In genomic region chr10:78456696-78457095, GRCm38 (mm10) we compare ENCODE assay signal across 16 mouse cellular contexts. TPM values are rescaled to one million over a fixed set of nuclear protein-coding genes. Genes with fewer than 3 reads are reported as not detected.
A peak's percentile ranks its signal among the peaks of the same experiment; 100 is the strongest.
DNase-seq lines count a peak whose midpoint lies in the region; ATAC-seq and TF ChIP-seq lines count a peak whose summit lies in the region.
"Had no signal": no experiment of that assay in that cellular context is flagged by ENCODE, and none has a peak within 500 bp of the region (broad histone marks: within the 10 kb centered on the region; RNA-seq: fewer than 3 reads in every experiment).

No protein-coding gene starts in this region.

- no peaks in the 10 kb centered on the region for H3K9me3 ChIP-seq in forebrain, embryonic 14.5 days (replicated peaks; ENCODE audit: control insufficient read depth, low read length)
- no peaks in the 10 kb centered on the region for H3K9me3 ChIP-seq in forebrain, embryonic 11.5 days (ENCODE audit: control insufficient read depth, low read length)
- no peaks in the 10 kb centered on the region for H3K9me3 ChIP-seq in neural tube, embryonic 15.5 days (replicated peaks)
- H3K9me3 ChIP-seq: heart, embryonic 12.5 days; limb, embryonic 13.5 days; midbrain, embryonic 12.5 days had no signal

- WGBS in forebrain, embryonic 14.5 days: 70% methylated on average over 13 of the region's 13 CpGs
- 96% methylated on average over 13 of the region's 13 CpGs for WGBS in forebrain, embryonic 11.5 days
- WGBS in kidney, adult 2 months: 49% methylated on average over 13 of the region's 13 CpGs
- WGBS in neural tube, embryonic 15.5 days: 53% methylated on average over 13 of the region's 13 CpGs

- H3K36me3 ChIP-seq in forebrain, embryonic 14.5 days (ENCODE audit: control insufficient read depth, insufficient read depth, low read length): no peaks in the 10 kb centered on the region
- H3K36me3 ChIP-seq in forebrain, embryonic 11.5 days (ENCODE audit: control insufficient read depth, insufficient read depth, low read length): no peaks in the 10 kb centered on the region
- no peaks in the 10 kb centered on the region for H3K36me3 ChIP-seq in kidney, adult 2 months (ENCODE audit: control insufficient read depth, insufficient read depth, low read length)
- H3K36me3 ChIP-seq in neural tube, embryonic 15.5 days: no peaks in the 10 kb centered on the region
- H3K36me3 ChIP-seq: heart, embryonic 12.5 days; limb, embryonic 13.5 days; midbrain, embryonic 12.5 days had no signal

- no peaks in the 10 kb centered on the region for H3K27me3 ChIP-seq in forebrain, embryonic 14.5 days (replicated peaks; ENCODE audit: control insufficient read depth, insufficient read depth, low read length)
- no peaks in the 10 kb centered on the region for H3K27me3 ChIP-seq in forebrain, embryonic 11.5 days (ENCODE audit: control insufficient read depth, insufficient read depth, low read length)
- no peaks in the 10 kb centered on the region for H3K27me3 ChIP-seq in kidney, adult 2 months (replicated peaks; ENCODE audit: control insufficient read depth, insufficient read depth, low read length)
- no peaks in the 10 kb centered on the region for H3K27me3 ChIP-seq in neural tube, embryonic 15.5 days (replicated peaks)
- H3K27me3 ChIP-seq: heart, embryonic 12.5 days; limb, embryonic 13.5 days had no signal

- DNase-seq in forebrain, embryonic 14.5 days (ENCODE audit: low spot score): peak; percentile 13
- DNase-seq in forebrain, embryonic 11.5 days (ENCODE audit: low spot score): no peak
- peak; percentile 66 for DNase-seq in kidney, adult 2 months
- DNase-seq in kidney, postnatal 10 days: no peak
- peak; percentile 10 for DNase-seq in lung, postnatal 10 days
- no peak for DNase-seq in lung, adult 18-20 months
- DNase-seq in B cell, adult 2 months: no peak
- DNase-seq: adrenal gland, adult 2 months; gastrocnemius, postnatal 14 days; heart, postnatal 4 days; thymus, postnatal 4 days had no signal

- H3K4me2 ChIP-seq in forebrain, embryonic 14.5 days (ENCODE audit: low read length): no peak overlapping the region
- H3K4me2 ChIP-seq in forebrain, embryonic 11.5 days (ENCODE audit: low read depth, low read length, severe bottlenecking): no peak overlapping the region
- H3K4me2 ChIP-seq in neural tube, embryonic 15.5 days: peak overlapping the region; percentile 5; the same call in 1 of the 2 replicates
- H3K4me2 ChIP-seq: heart, embryonic 12.5 days; limb, embryonic 13.5 days; midbrain, embryonic 12.5 days had no signal

- no peak for TF ChIP-seq CTCF in kidney, adult 2 months (conservative IDR thresholded peaks at IDR 0.05; ENCODE audit: insufficient read depth, insufficient read length, low read depth, low read length)

- no peak overlapping the region for H3K27ac ChIP-seq in forebrain, embryonic 14.5 days (ENCODE audit: low read depth, low read length)
- no peak overlapping the region for H3K27ac ChIP-seq in forebrain, embryonic 11.5 days (ENCODE audit: low read depth, low read length)
- H3K27ac ChIP-seq in kidney, adult 2 months (ENCODE audit: insufficient read depth, low read depth, low read length): no peak overlapping the region
- H3K27ac ChIP-seq in neural tube, embryonic 15.5 days (replicated peaks): peak overlapping the region; percentile 54; the same call in 1 of the 2 replicates
- H3K27ac ChIP-seq: limb, embryonic 13.5 days; midbrain, embryonic 12.5 days had no signal

- no peak for TF ChIP-seq POLR2A in kidney, adult 2 months (IDR thresholded peaks at IDR 0.05; ENCODE audit: low read depth, low read length)

- H3K9ac ChIP-seq in forebrain, embryonic 14.5 days (ENCODE audit: low read length): no peak overlapping the region
- H3K9ac ChIP-seq in forebrain, embryonic 11.5 days (ENCODE audit: low read length): no peak overlapping the region
- H3K9ac ChIP-seq in neural tube, embryonic 15.5 days (replicated peaks): no peak overlapping the region
- H3K9ac ChIP-seq: heart, embryonic 12.5 days; limb, embryonic 13.5 days; midbrain, embryonic 12.5 days had no signal

- no peak overlapping the region for H3K4me3 ChIP-seq in forebrain, embryonic 14.5 days (ENCODE audit: low read depth, low read length)
- no peak overlapping the region for H3K4me3 ChIP-seq in forebrain, embryonic 11.5 days (ENCODE audit: low read depth, low read length)
- H3K4me3 ChIP-seq in kidney, adult 2 months (ENCODE audit: insufficient read depth, low read depth, low read length): no peak overlapping the region
- no peak overlapping the region for H3K4me3 ChIP-seq in neural tube, embryonic 15.5 days (replicated peaks)
- H3K4me3 ChIP-seq: heart, embryonic 12.5 days; limb, embryonic 13.5 days; midbrain, embryonic 12.5 days had no signal

- ATAC-seq in forebrain, embryonic 14.5 days: no peak
- no peak for ATAC-seq in forebrain, embryonic 11.5 days (replicated peaks; ENCODE audit: low FRiP score)
- ATAC-seq in neural tube, embryonic 15.5 days (ENCODE audit: low FRiP score): 0 out of 2 replicates have a peak, but pooled peaks have one; percentile 4
- ATAC-seq: forebrain, embryonic 16.5 days had no signal

- H3K4me1 ChIP-seq in forebrain, embryonic 14.5 days (ENCODE audit: control insufficient read depth, insufficient read depth, low read length): no peaks in the 10 kb centered on the region
- peaks cover 3% of the 10 kb centered on the region for H3K4me1 ChIP-seq in forebrain, embryonic 11.5 days (replicated peaks; ENCODE audit: control insufficient read depth, insufficient read depth, low read length)
- H3K4me1 ChIP-seq in kidney, adult 2 months (ENCODE audit: control insufficient read depth, insufficient read depth, low read length): peaks cover 10% of the 10 kb centered on the region
- peaks cover 66% of the 10 kb centered on the region for H3K4me1 ChIP-seq in neural tube, embryonic 15.5 days

RNA-seq across cellular contexts. Expression of gene Pdxk, which starts 8.1 kb away (rescaled TPM):
- polyA plus RNA-seq in forebrain, embryonic 14.5 days (2014; fragmentation: Nextera tagmentation; extraction: Ambion mirVana): 8.1 and 9.2 TPM in 2 replicates
- polyA plus RNA-seq in forebrain, embryonic 11.5 days (2014; fragmentation: Nextera tagmentation; extraction: Ambion mirVana): 8.0 and 9.2 TPM in 2 replicates
- 107 TPM in 2 replicates for polyA plus RNA-seq in kidney, adult 2 months (2012; rRNA removed)
- 48.4 and 49.2 TPM in 2 replicates for polyA plus RNA-seq in neural tube, embryonic 15.5 days (2015; fragmentation: Nextera tagmentation; extraction: Ambion mirVana)

RNA-seq across cellular contexts. Expression of gene Cstb, which starts 31.2 kb away (rescaled TPM):
- polyA plus RNA-seq in forebrain, embryonic 14.5 days (2014; fragmentation: Nextera tagmentation; extraction: Ambion mirVana): 119 and 142 TPM in 2 replicates
- polyA plus RNA-seq in forebrain, embryonic 11.5 days (2014; fragmentation: Nextera tagmentation; extraction: Ambion mirVana): 104 and 112 TPM in 2 replicates
- polyA plus RNA-seq in kidney, adult 2 months (2012; rRNA removed): 101 and 115 TPM in 2 replicates
- polyA plus RNA-seq in neural tube, embryonic 15.5 days (2015; fragmentation: Nextera tagmentation; extraction: Ambion mirVana): 97.0 and 207 TPM in 2 replicates

RNA-seq across cellular contexts. Expression of gene Rrp1, which starts 43.9 kb away (rescaled TPM):
- polyA plus RNA-seq in forebrain, embryonic 14.5 days (2014; fragmentation: Nextera tagmentation; extraction: Ambion mirVana): 251 and 315 TPM in 2 replicates
- 290 and 324 TPM in 2 replicates for polyA plus RNA-seq in forebrain, embryonic 11.5 days (2014; fragmentation: Nextera tagmentation; extraction: Ambion mirVana)
- 58.2 and 80.3 TPM in 2 replicates for polyA plus RNA-seq in kidney, adult 2 months (2012; rRNA removed)
- polyA plus RNA-seq in neural tube, embryonic 15.5 days (2015; fragmentation: Nextera tagmentation; extraction: Ambion mirVana): 413 and 414 TPM in 2 replicates

Comparison
In these comparisons a context has a peak if more than half of its experiments do, and no peak if none do; other contexts are left out.
1. DNase-seq: peak in forebrain, embryonic 14.5 days (single experiment), kidney, adult 2 months (single experiment) and lung, postnatal 10 days (single experiment); none in forebrain, embryonic 11.5 days (single experiment), kidney, postnatal 10 days (single experiment), lung, adult 18-20 months (0 of 2) and B cell, adult 2 months (0 of 2).